Comparison of ENCODE assay signal across 7 mouse cellular contexts in genomic region chr12:83850334-83850733, GRCm38 (mm10).
"Had no signal": no experiment of that assay in that cellular context is flagged by ENCODE, and none has a peak within 500 bp of the region (broad histone marks: within the 10 kb centered on the region; RNA-seq: fewer than 3 reads in every experiment).

No protein-coding gene starts in this region.

- DNase-seq: kidney, adult 2 months; kidney, postnatal 14 days; lung, embryonic 14.5 days; lung, postnatal 10 days; spleen, adult 18-20 months; thymus, adult 2 months; thymus, postnatal 25 days had no signal
